Mouse (Mus musculus) testis, postnatal 10 days (tissue): ENCODE data around the gene Nagk.
"Not testable (repeated sequence)": the region's sequence is repeated elsewhere in the genome, so short reads cannot be mapped to it uniquely, and the experiment has no call there.

Experiments
- DNase-seq: peaks from one replicate; pipeline ENCODE4 v3.0.0; 2021; ENCODE audit warnings: low spot score

The Nagk gene

GRCm38 (mm10) chr6:83794760-83795296 lies at the start of gene Nagk:
Gene Nagk (plus strand): TSS chr6:83794982.
- DNase-seq = peak; percentile 96

GRCm38 (mm10) chr6:83745466-83745865 lies 49.3 kb upstream of the Nagk start:
- DNase-seq = no peak

- no peak for DNase-seq
These were observed 45.5 kb upstream of the Nagk start for GRCm38 (mm10) chr6:83749286-83749685.

GRCm38 (mm10) chr6:83750171-83750684 lies 44.6 kb upstream of the Nagk start:
- peak; percentile 87 for DNase-seq

GRCm38 (mm10) chr6:83756051-83756450 lies 38.7 kb upstream of the Nagk start:
- DNase-seq = no peak

- no peak for DNase-seq
These were observed 32.4 kb upstream of the Nagk start, which contains the start of gene Ankrd53 for GRCm38 (mm10) chr6:83762344-83762743. Gene Ankrd53 (plus strand): TSS chr6:83762644.

GRCm38 (mm10) chr6:83762880-83763431 lies 31.8 kb upstream of the Nagk start:
- peak; percentile 67 for DNase-seq

GRCm38 (mm10) chr6:83766982-83767381 lies 27.8 kb upstream of the Nagk start:
- no peak for DNase-seq

- DNase-seq = no peak
These were observed 26.3 kb upstream of the Nagk start for GRCm38 (mm10) chr6:83768485-83768884.

GRCm38 (mm10) chr6:83774126-83774525 lies 20.7 kb upstream of the Nagk start:
- DNase-seq = no peak

GRCm38 (mm10) chr6:83774781-83775563 lies 19.8 kb upstream of the Nagk start:
- no peak for DNase-seq

GRCm38 (mm10) chr6:83775638-83776293 lies 19.0 kb upstream of the Nagk start, which contains the start of gene Tex261:
Gene Tex261 (minus strand): TSS chr6:83775813.
- peak; percentile 94 for DNase-seq

- DNase-seq = no peak
These were observed 16.5 kb upstream of the Nagk start for GRCm38 (mm10) chr6:83778306-83778705.

GRCm38 (mm10) chr6:83779026-83779425 lies 15.8 kb upstream of the Nagk start:
- DNase-seq = peak; percentile 61

- DNase-seq = no peak
These were observed 8.4 kb upstream of the Nagk start for GRCm38 (mm10) chr6:83786426-83786825.

GRCm38 (mm10) chr6:83788554-83788953 lies 6.2 kb upstream of the Nagk start:
- no peak for DNase-seq

GRCm38 (mm10) chr6:83790533-83790932 lies 4.2 kb upstream of the Nagk start:
- not testable (repeated sequence) for DNase-seq

- no peak for DNase-seq
These were observed 3.4 kb upstream of the Nagk start for GRCm38 (mm10) chr6:83791251-83791890.

- no peak for DNase-seq
These were observed 714 bp downstream of the Nagk start for GRCm38 (mm10) chr6:83795492-83795900.

GRCm38 (mm10) chr6:83796686-83797085 lies 1.9 kb downstream of the Nagk start:
- DNase-seq = no peak

- no peak for DNase-seq
These were observed 7.3 kb downstream of the Nagk start for GRCm38 (mm10) chr6:83802033-83802432.

GRCm38 (mm10) chr6:83802846-83803245 lies 8.1 kb downstream of the Nagk start:
- no peak for DNase-seq
